Mouse (Mus musculus) forebrain, embryonic 16.5 days (tissue): ENCODE measurements at regions not wholly inside any gene's neighbourhood (a gene's known extent, or its start where the extent isn't known, plus 50 kb on each side); places are given as distances from the start of the nearest gene placed in this dataset.

Experiments used
- ATAC-seq: fragments of 200-750 bp; cut with Nextera tagmentation; 2 replicates; pipeline ENCODE4 v1.8.0; 2017; ENCODE audit warnings: mild to moderate bottlenecking, moderate library complexity
- H3K27ac ChIP-seq: fragments of 300-500 bp; sonication (generic); 2 replicates; pipeline ENCODE4 v1.5.1; 2014; ENCODE audit warnings: low read length, control low read depth
- H3K27me3 ChIP-seq: fragments of 300-500 bp; sonication (generic); replicated peaks from 2 replicates; pipeline ENCODE4 v1.6.1; 2014; ENCODE audit warnings: low read length; ENCODE audit not compliant: control insufficient read depth, insufficient read depth
- H3K36me3 ChIP-seq: fragments of 300-500 bp; sonication (generic); 2 replicates; pipeline ENCODE4 v1.6.1; 2014; ENCODE audit not compliant: control insufficient read depth, insufficient read depth
- H3K4me1 ChIP-seq: fragments of 300-500 bp; sonication (generic); replicated peaks from 2 replicates; pipeline ENCODE4 v1.6.1; 2014; ENCODE audit warnings: low read length; ENCODE audit not compliant: control insufficient read depth, insufficient read depth
- H3K4me2 ChIP-seq: fragments of 300-500 bp; sonication (generic); 2 replicates; pipeline ENCODE4 v1.6.1; 2014; ENCODE audit warnings: mild to moderate bottlenecking, low read length, control low read depth
- H3K4me3 ChIP-seq: fragments of 300-500 bp; sonication (generic); replicated peaks from 2 replicates; pipeline ENCODE4 v1.5.1; 2014; ENCODE audit warnings: mild to moderate bottlenecking, low read length, control low read depth
- H3K9ac ChIP-seq: fragments of 300-500 bp; sonication (generic); replicated peaks from 2 replicates; pipeline ENCODE4 v1.6.1; 2014; ENCODE audit warnings: low read depth, low read length, control low read depth
- H3K9me3 ChIP-seq: fragments of 300-500 bp; sonication (generic); 2 replicates; pipeline ENCODE4 v1.6.1; 2016; ENCODE audit warnings: low read length; ENCODE audit not compliant: control insufficient read depth
- WGBS: fragments of 180-500 bp; shearing (Covaris S2); extraction: QIAGEN DNeasy Blood & Tissue Kit; methylation state at CpG from one replicate; pipeline ENCODE4 v1.1.7; 2014; 5-methylcytosine and 5-hydroxymethylcytosine counted together

- Histone ChIP-seq H3K4me3 (no peak overlapping the region), H3K4me2 (peak overlapping the region; percentile 34; the same call in 1 of the 2 replicates), H3K9me3 (no peaks in the 10 kb centered on the region), H3K4me1 (peaks cover 4% of the 10 kb centered on the region; the same call in 1 of the 2 replicates), H3K36me3 (no peaks in the 10 kb centered on the region), H3K9ac (no peak overlapping the region), H3K27ac (no peak overlapping the region), H3K27me3 (no peaks in the 10 kb centered on the region)
- ATAC-seq = no peak
- WGBS = 8% methylated on average over 16 of the region's 16 CpGs
Observed at GRCm38 (mm10) chr14:61736384-61737322, 129.4 kb downstream of the Kcnrg start.

DNA sequence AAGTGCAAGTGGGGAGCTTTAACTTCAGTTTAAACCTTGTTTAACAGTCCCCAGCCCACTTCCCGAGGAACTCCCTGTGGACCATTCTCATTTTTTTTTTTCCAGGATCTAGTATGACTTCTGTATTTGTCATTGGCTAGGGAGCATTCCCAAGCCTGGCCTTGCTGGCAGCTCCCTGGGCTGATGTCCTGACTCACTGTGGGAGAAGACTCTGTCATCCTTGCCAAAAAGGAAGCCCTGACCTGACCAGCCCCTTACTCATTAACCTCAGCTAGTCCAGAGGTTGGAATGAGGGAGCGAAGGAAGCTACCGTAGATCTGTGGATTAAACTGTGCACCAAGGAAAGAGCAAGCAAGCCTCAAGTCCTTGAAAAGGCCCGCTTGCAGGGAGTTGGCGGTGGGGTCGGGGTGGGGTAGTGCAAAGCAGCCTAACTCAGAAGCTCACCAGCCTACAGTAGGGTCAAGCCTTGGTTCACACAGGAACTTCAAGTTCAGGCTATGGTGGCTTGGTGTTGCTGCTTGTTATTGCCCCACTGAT is 130.3 kb downstream of the Kcnrg start:
- Histone ChIP-seq H3K9ac (no peak overlapping the region), H3K4me3 (no peak overlapping the region), H3K36me3 (no peaks in the 10 kb centered on the region), H3K4me1 (peaks cover 4% of the 10 kb centered on the region; the same call in 1 of the 2 replicates), H3K27ac (no peak overlapping the region), H3K27me3 (no peaks in the 10 kb centered on the region), H3K4me2 (peak overlapping the region; percentile 34; the same call in 1 of the 2 replicates), H3K9me3 (no peaks in the 10 kb centered on the region)
- 62% methylated on average over 6 of the region's 6 CpGs for WGBS
- no peak for ATAC-seq

GRCm38 (mm10) chr14:61739453-61739852 is 132.2 kb downstream of the Kcnrg start:
- 93% methylated on average over 1 of the region's 1 CpGs for WGBS
- Histone ChIP-seq H3K27ac (no peak overlapping the region), H3K36me3 (no peaks in the 10 kb centered on the region), H3K9ac (no peak overlapping the region), H3K4me1 (peaks cover 7% of the 10 kb centered on the region; the same call in 1 of the 2 replicates), H3K4me3 (no peak overlapping the region), H3K9me3 (no peaks in the 10 kb centered on the region), H3K4me2 (no peak overlapping the region), H3K27me3 (no peaks in the 10 kb centered on the region)
- no peak for ATAC-seq

DNA sequence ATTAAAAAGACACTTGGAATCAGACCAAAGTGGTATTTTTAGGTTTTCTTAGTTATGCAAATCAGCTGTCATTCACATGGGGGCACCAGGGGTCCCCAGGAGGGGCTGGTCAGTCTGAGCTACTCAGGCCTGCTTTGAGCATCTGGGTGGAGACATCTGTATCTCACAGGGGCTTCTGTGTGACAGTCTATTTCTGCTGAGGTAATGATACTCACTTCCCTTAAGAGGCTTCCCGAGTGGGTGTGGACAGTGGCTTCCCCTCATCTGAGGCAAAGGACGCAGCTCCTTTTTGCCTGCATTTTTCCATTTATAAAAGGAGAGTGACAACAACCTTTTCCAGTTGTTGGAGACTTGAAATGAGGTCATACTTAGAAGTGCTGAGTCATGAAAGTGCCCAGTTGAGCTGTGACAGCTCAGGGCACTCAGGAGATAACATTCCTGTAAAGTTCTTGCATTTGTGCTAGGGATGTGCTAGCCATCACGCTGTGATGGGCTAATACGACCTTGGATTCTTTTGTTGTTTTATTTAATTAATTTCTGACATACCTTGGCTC is 136.7 kb downstream of the Kcnrg start:
- no peak overlapping the region for H3K27ac ChIP-seq
- no peak overlapping the region for H3K4me3 ChIP-seq
- no peaks in the 10 kb centered on the region for H3K9me3 ChIP-seq
- H3K4me1 ChIP-seq = 0 out of 2 replicates have a peak, but pooled peaks cover 3% of the 10 kb centered on the region
- H3K9ac ChIP-seq = no peak overlapping the region
- no peaks in the 10 kb centered on the region for H3K27me3 ChIP-seq
- ATAC-seq = no peak
- 26% methylated on average over 4 of the region's 4 CpGs for WGBS
- H3K36me3 ChIP-seq = no peaks in the 10 kb centered on the region
- H3K4me2 ChIP-seq = no peak overlapping the region

- Histone ChIP-seq H3K4me1 (peaks cover 13% of the 10 kb centered on the region), H3K9me3 (no peaks in the 10 kb centered on the region), H3K27me3 (no peaks in the 10 kb centered on the region), H3K4me2 (no peak overlapping the region), H3K36me3 (no peaks in the 10 kb centered on the region), H3K9ac (no peak overlapping the region), H3K4me3 (no peak overlapping the region), H3K27ac (no peak overlapping the region)
- WGBS = 70% methylated on average over 3 of the region's 3 CpGs
- ATAC-seq = 0 out of 2 replicates have a peak, but pooled peaks have one; percentile 5
Observed at GRCm38 (mm10) chr14:61753421-61753820, 146.2 kb downstream of the Kcnrg start.

DNA sequence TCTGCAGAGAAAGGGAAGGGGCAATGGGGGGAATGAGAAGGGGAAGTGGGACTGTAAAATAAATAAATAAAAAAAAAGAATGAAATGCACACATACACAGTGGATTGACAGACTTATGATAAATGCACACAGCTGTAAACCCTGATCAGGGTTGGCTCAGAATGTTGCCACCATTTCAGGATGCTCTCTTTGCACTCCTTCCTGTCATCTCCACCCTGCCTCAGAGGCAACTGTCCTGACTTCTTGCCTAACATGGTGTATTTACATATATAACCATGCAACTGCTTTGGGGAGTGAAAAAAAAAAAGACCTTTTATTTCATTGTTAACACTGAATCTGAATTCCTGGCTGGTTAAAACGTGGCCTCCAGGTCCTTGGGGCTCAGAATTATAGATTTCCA is 149.4 kb downstream of the Kcnrg start:
- no peak overlapping the region for H3K4me3 ChIP-seq
- H3K4me2 ChIP-seq = peak overlapping the region; percentile 48
- peaks cover 13% of the 10 kb centered on the region for H3K4me1 ChIP-seq
- H3K9ac ChIP-seq = no peak overlapping the region
- no peak overlapping the region for H3K27ac ChIP-seq
- H3K36me3 ChIP-seq = no peaks in the 10 kb centered on the region
- 9% methylated on average over 1 of the region's 1 CpGs for WGBS
- no peak for ATAC-seq
- H3K27me3 ChIP-seq = no peaks in the 10 kb centered on the region
- H3K9me3 ChIP-seq = no peaks in the 10 kb centered on the region

- H3K27ac ChIP-seq = peak overlapping the region; percentile 25; the same call in 1 of the 2 replicates
- peaks cover 13% of the 10 kb centered on the region for H3K4me1 ChIP-seq
- no peaks in the 10 kb centered on the region for H3K9me3 ChIP-seq
- H3K4me2 ChIP-seq = peak overlapping the region; percentile 48
- peak; percentile 95 for ATAC-seq
- H3K36me3 ChIP-seq = no peaks in the 10 kb centered on the region
- no peaks in the 10 kb centered on the region for H3K27me3 ChIP-seq
- 5% methylated on average over 14 of the region's 15 CpGs for WGBS
- no peak overlapping the region for H3K9ac ChIP-seq
- peak overlapping the region; percentile 20; the same call in 1 of the 2 replicates for H3K4me3 ChIP-seq
Observed at GRCm38 (mm10) chr14:61757086-61757822, 150.0 kb downstream of the Kcnrg start.

DNA sequence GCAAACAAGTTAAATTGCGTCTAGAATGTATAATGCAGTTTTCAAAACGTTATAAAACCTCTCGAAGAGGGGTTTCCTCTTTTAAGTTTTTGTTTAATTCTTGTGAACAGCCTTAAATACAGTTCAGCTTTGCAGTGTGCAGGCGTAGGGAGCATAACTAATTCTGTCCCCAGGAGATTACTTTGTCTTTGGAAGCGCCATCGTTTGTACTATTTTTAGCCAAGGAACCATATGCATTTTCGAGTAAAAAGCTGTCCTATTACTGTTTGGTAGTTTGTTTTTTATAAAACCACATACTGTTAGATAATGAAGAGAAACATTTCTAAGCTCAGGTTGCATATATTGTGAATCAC is 150.5 kb downstream of the Kcnrg start:
- 10% methylated on average over 7 of the region's 7 CpGs for WGBS
- Histone ChIP-seq H3K4me3 (peak overlapping the region; percentile 20; the same call in 1 of the 2 replicates), H3K9ac (no peak overlapping the region), H3K4me2 (peak overlapping the region; percentile 48), H3K4me1 (peaks cover 13% of the 10 kb centered on the region), H3K27me3 (no peaks in the 10 kb centered on the region), H3K9me3 (no peaks in the 10 kb centered on the region), H3K36me3 (no peaks in the 10 kb centered on the region), H3K27ac (peak overlapping the region; percentile 25; the same call in 1 of the 2 replicates)
- ATAC-seq = peak; percentile 58; the same call in 1 of the 2 replicates

GRCm38 (mm10) chr14:61758586-61758985 is 151.3 kb downstream of the Kcnrg start:
- no peak overlapping the region for H3K9ac ChIP-seq
- no peak for ATAC-seq
- H3K4me2 ChIP-seq = no peak overlapping the region
- WGBS = 93% methylated on average over 5 of the region's 5 CpGs
- H3K4me1 ChIP-seq = peaks cover 13% of the 10 kb centered on the region
- no peaks in the 10 kb centered on the region for H3K9me3 ChIP-seq
- no peaks in the 10 kb centered on the region for H3K27me3 ChIP-seq
- no peak overlapping the region for H3K27ac ChIP-seq
- no peak overlapping the region for H3K4me3 ChIP-seq
- no peaks in the 10 kb centered on the region for H3K36me3 ChIP-seq
